ENCODE assay signal across 10 mouse cellular contexts in genomic region chr1:166794622-166795244, GRCm38 (mm10).
DNase-seq lines count a peak whose midpoint lies in the region; ATAC-seq and TF ChIP-seq lines count a peak whose summit lies in the region.
"Had no signal": no experiment of that assay in that cellular context is flagged by ENCODE, and none has a peak within 500 bp of the region (broad histone marks: within the 10 kb centered on the region; RNA-seq: fewer than 3 reads in every experiment).

No protein-coding gene starts in this region.

- peak; percentile 21; the same call in 1 of the 2 replicates for TF ChIP-seq CTCF in gastrocnemius, adult 2 months (IDR thresholded peaks at IDR 0.05)

- ATAC-seq in erythroid progenitor cell, adult 5-6 weeks (replicated peaks; ENCODE audit: low FRiP score, poor library complexity, severe bottlenecking): no peak; the same call in 1 of the 2 replicates
- ATAC-seq in monocyte, adult 5-6 weeks (replicated peaks; ENCODE audit: insufficient number of reproducible peaks, low FRiP score, low TSS enrichment, poor library complexity, severe bottlenecking): no peak

- DNase-seq in gastrocnemius, adult 2 months: no peak
- DNase-seq in gastrocnemius, postnatal 4 days (ENCODE audit: low spot score in 2 of 2): no peak
- DNase-seq in right cerebral cortex, postnatal 14 days: peak; percentile 18
- DNase-seq in right cerebral cortex, adult 18-20 months: no peak
- peak; percentile 55 for DNase-seq in embryo, embryonic 10 days (ENCODE audit: low spot score)
- DNase-seq in testis, postnatal 14 days (ENCODE audit: low spot score): no peak
- DNase-seq: liver, embryonic 13.5 days had no signal

- intact Hi-C loops in gastrocnemius, adult 2 months (cut with DNase I): no loop called here

- no peak overlapping the region for H3K4me3 ChIP-seq in gastrocnemius, adult 2 months
- H3K4me3 ChIP-seq: erythroblast, embryonic 14.5 days; liver, embryonic 13.5 days had no signal

- H3K27ac ChIP-seq in gastrocnemius, adult 2 months: no peak overlapping the region
- H3K27ac ChIP-seq: liver, embryonic 13.5 days had no signal

Comparison
In these comparisons a context has a peak if more than half of its experiments do, and no peak if none do; other contexts are left out.
1. DNase-seq: peak in right cerebral cortex, postnatal 14 days (single experiment) and embryo, embryonic 10 days (single experiment); none in gastrocnemius, adult 2 months (single experiment), gastrocnemius, postnatal 4 days (0 of 2), right cerebral cortex, adult 18-20 months (single experiment) and testis, postnatal 14 days (single experiment).